Mouse (Mus musculus) Muller cell, postnatal 12 days (primary cell): Measurements from ENCODE around the gene Tnfrsf9.

ENCODE experiments used
- DNase-seq: peaks from one replicate; pipeline ENCODE4 v3.0.0-alpha.2; 2015; ENCODE audit errors: inconsistent ontology term

Gene Tnfrsf9

GRCm38 (mm10) chr4:150927789-150928188, 13.4 kb downstream of the Tnfrsf9 start:
- DNase-seq: peak; percentile 25

GRCm38 (mm10) chr4:150933503-150933902, 19.1 kb downstream of the Tnfrsf9 start:
- DNase-seq: no peak

- DNase-seq: no peak
Observed at GRCm38 (mm10) chr4:150937293-150938062, 23.1 kb downstream of the Tnfrsf9 start.

GRCm38 (mm10) chr4:150938063-150938452, 23.7 kb downstream of the Tnfrsf9 start:
- no peak for DNase-seq

- no peak for DNase-seq
Observed at GRCm38 (mm10) chr4:150939991-150940651, 25.8 kb downstream of the Tnfrsf9 start.

GRCm38 (mm10) chr4:150944707-150945106, 30.3 kb downstream of the Tnfrsf9 start:
- no peak for DNase-seq

- DNase-seq: no peak
Observed at GRCm38 (mm10) chr4:150950972-150951371, 36.6 kb downstream of the Tnfrsf9 start.

- DNase-seq: no peak
Observed at GRCm38 (mm10) chr4:150956369-150957105, 42.2 kb downstream of the Tnfrsf9 start.

GRCm38 (mm10) chr4:150957106-150957458, 42.7 kb downstream of the Tnfrsf9 start:
- no peak for DNase-seq

GRCm38 (mm10) chr4:150958536-150958935, 44.2 kb downstream of the Tnfrsf9 start:
- no peak for DNase-seq

GRCm38 (mm10) chr4:150962231-150962630, 47.9 kb downstream of the Tnfrsf9 start:
- peak; percentile 27 for DNase-seq

GRCm38 (mm10) chr4:150963711-150964110, 49.3 kb downstream of the Tnfrsf9 start:
- no peak for DNase-seq

- peak; percentile 78 for DNase-seq
Observed at GRCm38 (mm10) chr4:150964635-150965554, 50.5 kb downstream of the Tnfrsf9 start.

GRCm38 (mm10) chr4:150965555-150965951, 51.2 kb downstream of the Tnfrsf9 start:
- DNase-seq: no peak

GRCm38 (mm10) chr4:150966556-150966955, 52.2 kb downstream of the Tnfrsf9 start:
- DNase-seq: peak; percentile 52

- no peak for DNase-seq
Observed at GRCm38 (mm10) chr4:150968956-150969355, 54.6 kb downstream of the Tnfrsf9 start.

- peak; percentile 88 for DNase-seq
Observed at GRCm38 (mm10) chr4:150973264-150973663, 58.9 kb downstream of the Tnfrsf9 start.

GRCm38 (mm10) chr4:150975145-150975544, 60.8 kb downstream of the Tnfrsf9 start:
- no peak for DNase-seq

GRCm38 (mm10) chr4:150978156-150978910, 64.0 kb downstream of the Tnfrsf9 start:
- no peak for DNase-seq

GRCm38 (mm10) chr4:150979455-150979854, 65.1 kb downstream of the Tnfrsf9 start:
- no peak for DNase-seq

GRCm38 (mm10) chr4:150980153-150980552, 65.8 kb downstream of the Tnfrsf9 start:
- no peak for DNase-seq
